Mouse (Mus musculus): ENCODE data around the gene Timp2.

DNA sequence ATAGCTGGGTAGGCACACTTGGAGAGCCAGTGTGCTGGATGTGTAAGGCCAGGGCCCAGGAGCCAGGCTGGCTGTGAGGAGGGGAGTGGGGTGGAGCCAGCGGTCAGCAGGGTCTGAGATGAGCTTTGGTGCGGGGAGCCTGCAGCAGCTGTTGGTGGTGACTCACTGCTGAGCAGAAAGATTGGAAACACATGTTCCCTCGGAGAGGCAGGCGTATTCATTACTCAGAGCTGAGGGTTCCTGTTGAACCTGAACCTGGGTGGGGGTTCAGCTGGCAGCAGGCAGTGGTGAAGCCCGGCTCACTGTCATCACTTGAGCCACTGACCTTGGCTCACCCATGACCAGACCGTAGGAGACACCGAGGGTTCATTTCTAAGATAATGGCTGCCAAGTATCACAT, 9.6 kb upstream of the Timp2 start:
- TF ChIP-seq GATA1 (IDR thresholded peaks at IDR 0.05; ENCODE audit: borderline replicate concordance, low read length) (no peak), FLI1 (IDR thresholded peaks at IDR 0.05; ENCODE audit: low read length) (no peak)
